Mouse (Mus musculus) heart, adult 8-10 months (tissue): Measurements from ENCODE around the gene Cgrrf1. TPM values are rescaled to one million over a fixed set of nuclear protein-coding genes. Genes with fewer than 3 reads are reported as not detected.
A peak's percentile ranks its signal among the peaks of the same experiment; 100 is the strongest.

Source experiments
- DNase-seq: peaks from one replicate; pipeline ENCODE4 v3.0.0; 2022; ENCODE audit warnings: low spot score
- total RNA-seq, 4 experiments: library from RNA; stranded (reverse); gene quantifications; 2 replicates each; pipeline ENCODE4 v1.2.4; 2022

The Cgrrf1 gene
- total RNA-seq, 4 experiments from 2014 or later: 33.5 to 40.4 (median 36.9) TPM

GRCm38 (mm10) chr14:46821873-46822716 lies 9.8 kb upstream of the Cgrrf1 start, which contains the start of gene Gmfb:
Gmfb (minus strand) TSS chr14:46822242.
- peak; percentile 97 for DNase-seq

GRCm38 (mm10) chr14:46823996-46824395 lies 7.9 kb upstream of the Cgrrf1 start:
- no peak for DNase-seq

- DNase-seq: no peak
Measured at GRCm38 (mm10) chr14:46827430-46827829, 4.5 kb upstream of the Cgrrf1 start.

GRCm38 (mm10) chr14:46831295-46831694 lies 630 bp upstream of the Cgrrf1 start:
- DNase-seq: peak; percentile 17

GRCm38 (mm10) chr14:46832354-46833272 lies 688 bp downstream of the Cgrrf1 start:
- peak; percentile 41 for DNase-seq

GRCm38 (mm10) chr14:46839326-46839725 lies 7.4 kb downstream of the Cgrrf1 start:
- no peak for DNase-seq

- no peak for DNase-seq
Measured at GRCm38 (mm10) chr14:46845706-46846105, 13.8 kb downstream of the Cgrrf1 start.

- DNase-seq: no peak
Measured at GRCm38 (mm10) chr14:46848063-46848590, 16.2 kb downstream of the Cgrrf1 start.

GRCm38 (mm10) chr14:46848736-46849135 lies 16.8 kb downstream of the Cgrrf1 start:
- DNase-seq: no peak

GRCm38 (mm10) chr14:46849769-46850168 lies 17.8 kb downstream of the Cgrrf1 start:
- no peak for DNase-seq

GRCm38 (mm10) chr14:46853677-46854076 lies 21.8 kb downstream of the Cgrrf1 start:
- DNase-seq: no peak

GRCm38 (mm10) chr14:46862922-46863321 lies 31.0 kb downstream of the Cgrrf1 start:
- no peak for DNase-seq

GRCm38 (mm10) chr14:46880935-46881334 lies 49.0 kb downstream of the Cgrrf1 start:
- peak; percentile 72 for DNase-seq

- DNase-seq: peak; percentile 21
Measured at GRCm38 (mm10) chr14:46881581-46882430, 49.9 kb downstream of the Cgrrf1 start.

GRCm38 (mm10) chr14:46882431-46883067 lies 50.6 kb downstream of the Cgrrf1 start, which contains the start of gene Samd4:
Samd4 (plus strand) TSS chr14:46882854.
- peak; percentile 85 for DNase-seq

- DNase-seq: peak; percentile 50
Measured at GRCm38 (mm10) chr14:46883068-46883870, 51.3 kb downstream of the Cgrrf1 start.

GRCm38 (mm10) chr14:46883871-46884441 lies 52.0 kb downstream of the Cgrrf1 start:
- peak; percentile 30 for DNase-seq

GRCm38 (mm10) chr14:46884701-46885428 lies 52.9 kb downstream of the Cgrrf1 start:
- peak; percentile 59 for DNase-seq

- DNase-seq: peak; percentile 28
Measured at GRCm38 (mm10) chr14:46885429-46885755, 53.5 kb downstream of the Cgrrf1 start.
